Mouse (Mus musculus) kidney, adult 10 weeks (tissue): ENCODE results near the gene Olfr913. TPM values are rescaled to one million over a fixed set of nuclear protein-coding genes. Genes with fewer than 3 reads are reported as not detected.

ENCODE experiments used
- polyA plus RNA-seq: library from polyadenylated mRNA; stranded (reverse); fragments of 350-450 nt; fragmentation: Illumina TruSeq; extraction: RNeasy Lipid Tissue Mini Kit (QIAGEN cat#74804); gene quantifications from one replicate; pipeline ENCODE4 v1.2.3, GENCODE M21; 2014; ENCODE audit warnings: low read depth, low replicate concordance

Olfr913 gene
- not detected for polyA plus RNA-seq

GRCm38 (mm10) chr9:38592459-38592858 lies at the start of gene Olfr913:
TSS of gene Olfr913 (plus strand) at chr9:38592759.

GRCm38 (mm10) chr9:38579878-38580277 lies 12.7 kb upstream of the Olfr913 start, which contains the start of gene Olfr912:
TSS of gene Olfr912 (plus strand) at chr9:38580178.

GRCm38 (mm10) chr9:38604802-38605201 lies 12.2 kb downstream of the Olfr913 start, which contains the start of gene Olfr914:
TSS of gene Olfr914 (plus strand) at chr9:38605102.

Other genes starting within 250 kb of the Olfr913 start
- not detected for gene Olfr898, start 244.3 kb upstream of the Olfr913 start, polyA plus RNA-seq
- gene Olfr250, start 225.9 kb upstream of the Olfr913 start, polyA plus RNA-seq = not detected
- gene Olfr251, start 215.7 kb upstream of the Olfr913 start, polyA plus RNA-seq = not detected
- gene Olfr147, start 191.1 kb upstream of the Olfr913 start, polyA plus RNA-seq = not detected
- gene Olfr901, start 163.3 kb upstream of the Olfr913 start, polyA plus RNA-seq = not detected
- gene Olfr902, start 145.1 kb upstream of the Olfr913 start, polyA plus RNA-seq = not detected
- gene Olfr904, start 129.6 kb upstream of the Olfr913 start, polyA plus RNA-seq = not detected
- gene Olfr905, start 121.7 kb upstream of the Olfr913 start, polyA plus RNA-seq = not detected
- gene Olfr906, start 105.7 kb upstream of the Olfr913 start, polyA plus RNA-seq = not detected
- gene Olfr907, start 97.0 kb upstream of the Olfr913 start, polyA plus RNA-seq = not detected
- not detected for gene Olfr911-ps1, start 71.2 kb upstream of the Olfr913 start, polyA plus RNA-seq
- gene Olfr910, start 54.9 kb upstream of the Olfr913 start, polyA plus RNA-seq = not detected
- gene Olfr912, start 12.6 kb upstream of the Olfr913 start, polyA plus RNA-seq = not detected
- not detected for gene Olfr914, start 12.3 kb downstream of the Olfr913 start, polyA plus RNA-seq
- not detected for gene Olfr916, start 67.1 kb downstream of the Olfr913 start, polyA plus RNA-seq
- gene Olfr917, start 73.1 kb downstream of the Olfr913 start, polyA plus RNA-seq = not detected
- gene Olfr918, start 81.8 kb downstream of the Olfr913 start, polyA plus RNA-seq = not detected
- gene Olfr919, start 110.9 kb downstream of the Olfr913 start, polyA plus RNA-seq = not detected
- gene Vwa5a, start 125.5 kb downstream of the Olfr913 start, polyA plus RNA-seq = 67.2 TPM
- gene Olfr920, start 159.5 kb downstream of the Olfr913 start, polyA plus RNA-seq = 0.57 TPM
- not detected for gene Olfr921, start 180.3 kb downstream of the Olfr913 start, polyA plus RNA-seq
- gene Olfr922, start 221.9 kb downstream of the Olfr913 start, polyA plus RNA-seq = not detected
- gene Olfr923, start 233.8 kb downstream of the Olfr913 start, polyA plus RNA-seq = not detected